Comparison of ENCODE assay signal across 8 mouse cellular contexts in genomic region chr11:33932386-33933111, GRCm38 (mm10). TPM values are rescaled to one million over a fixed set of nuclear protein-coding genes. Genes with fewer than 3 reads are reported as not detected.
DNase-seq lines count a peak whose midpoint lies in the region; ATAC-seq and TF ChIP-seq lines count a peak whose summit lies in the region.

No protein-coding gene starts in this region.

- H3K9me3 ChIP-seq in forebrain, embryonic 11.5 days (ENCODE audit: control insufficient read depth, low read length): no peaks in the 10 kb centered on the region
- H3K9me3 ChIP-seq in forebrain, postnatal 0 days (ENCODE audit: low read length): no peaks in the 10 kb centered on the region
- no peaks in the 10 kb centered on the region for H3K9me3 ChIP-seq in stomach, embryonic 15.5 days

- no peak for DNase-seq in forebrain, embryonic 11.5 days (ENCODE audit: low spot score)
- DNase-seq in forebrain, postnatal 0 days: no peak
- peak; percentile 19 for DNase-seq in right cerebral cortex, adult 18-20 months
- DNase-seq in right cerebral cortex, postnatal 4 days: no peak
- DNase-seq in kidney, postnatal 10 days: peak; percentile 71
- no peak for DNase-seq in cerebellum, adult 9-11 months
- no peak for DNase-seq in embryo, embryonic 10 days (ENCODE audit: low spot score)

- TF ChIP-seq CTCF in forebrain, postnatal 0 days (IDR thresholded peaks at IDR 0.05; ENCODE audit: low read depth): no peak

- no peaks in the 10 kb centered on the region for H3K4me1 ChIP-seq in forebrain, embryonic 11.5 days (replicated peaks; ENCODE audit: control insufficient read depth, insufficient read depth, low read length)
- no peaks in the 10 kb centered on the region for H3K4me1 ChIP-seq in forebrain, postnatal 0 days (ENCODE audit: insufficient read depth)
- H3K4me1 ChIP-seq in stomach, embryonic 15.5 days: peaks cover 12% of the 10 kb centered on the region

- whole genome bisulfite sequencing in forebrain, embryonic 11.5 days: 73% methylated on average over 18 of the region's 18 CpGs
- WGBS in forebrain, postnatal 0 days: 59% methylated on average over 18 of the region's 18 CpGs
- WGBS in stomach, embryonic 15.5 days: 40% methylated on average over 18 of the region's 18 CpGs

- ATAC-seq in forebrain, embryonic 11.5 days (replicated peaks; ENCODE audit: low FRiP score): no peak
- no peak for ATAC-seq in forebrain, postnatal 0 days
- ATAC-seq in stomach, embryonic 15.5 days (ENCODE audit: insufficient read depth, low FRiP score, low read depth): no peak

- no peaks in the 10 kb centered on the region for H3K27me3 ChIP-seq in forebrain, embryonic 11.5 days (ENCODE audit: control insufficient read depth, insufficient read depth, low read length)
- H3K27me3 ChIP-seq in forebrain, postnatal 0 days (ENCODE audit: insufficient read depth, low read length): no peaks in the 10 kb centered on the region
- no peaks in the 10 kb centered on the region; the same call in 1 of the 2 replicates for H3K27me3 ChIP-seq in stomach, embryonic 15.5 days (replicated peaks)

- H3K9ac ChIP-seq in forebrain, embryonic 11.5 days (ENCODE audit: low read length): no peak overlapping the region
- no peak overlapping the region for H3K9ac ChIP-seq in forebrain, postnatal 0 days
- no peak overlapping the region for H3K9ac ChIP-seq in stomach, embryonic 15.5 days

- H3K27ac ChIP-seq in forebrain, embryonic 11.5 days (ENCODE audit: low read depth, low read length): no peak overlapping the region
- no peak overlapping the region for H3K27ac ChIP-seq in forebrain, postnatal 0 days (ENCODE audit: low read depth, low read length)
- H3K27ac ChIP-seq in stomach, embryonic 15.5 days: 0 out of 2 replicates have a peak overlapping the region, but pooled peaks have one; percentile 21

- no peak overlapping the region for H3K4me3 ChIP-seq in forebrain, embryonic 11.5 days (ENCODE audit: low read depth, low read length)
- H3K4me3 ChIP-seq in forebrain, postnatal 0 days (ENCODE audit: low read depth, low read length): no peak overlapping the region
- H3K4me3 ChIP-seq in stomach, embryonic 15.5 days (replicated peaks): no peak overlapping the region

- H3K4me2 ChIP-seq in forebrain, embryonic 11.5 days (ENCODE audit: low read depth, low read length, severe bottlenecking): peak overlapping the region; percentile 21; the same call in 1 of the 2 replicates
- no peak overlapping the region for H3K4me2 ChIP-seq in forebrain, postnatal 0 days (ENCODE audit: low read depth)
- peak overlapping the region; percentile 27 for H3K4me2 ChIP-seq in stomach, embryonic 15.5 days

- H3K36me3 ChIP-seq in forebrain, embryonic 11.5 days (ENCODE audit: control insufficient read depth, insufficient read depth, low read length): no peaks in the 10 kb centered on the region
- H3K36me3 ChIP-seq in forebrain, postnatal 0 days (ENCODE audit: insufficient read depth): no peaks in the 10 kb centered on the region
- H3K36me3 ChIP-seq in stomach, embryonic 15.5 days: no peaks in the 10 kb centered on the region

RNA-seq across cellular contexts. Expression of gene Kcnmb1, which starts 30.3 kb away (rescaled TPM):
- 0.05 TPM in 1 of 2 replicates, not detected in the other for polyA plus RNA-seq in forebrain, embryonic 11.5 days (2014; fragmentation: Nextera tagmentation; extraction: Ambion mirVana)
- 0.10 and 0.15 TPM in 2 replicates for total RNA-seq in forebrain, postnatal 0 days (2014; rRNA removed)
- polyA plus RNA-seq in forebrain, postnatal 0 days (2015; fragmentation: Nextera tagmentation; extraction: Ambion mirVana): 0.10 and 0.13 TPM in 2 replicates
- polyA plus RNA-seq in stomach, embryonic 15.5 days (2015; fragmentation: Nextera tagmentation; extraction: Ambion mirVana): 2.2 and 2.4 TPM in 2 replicates

Comparison
In these comparisons a context has a peak if more than half of its experiments do, and no peak if none do; other contexts are left out.
1. DNase-seq: peak in right cerebral cortex, adult 18-20 months (single experiment) and kidney, postnatal 10 days (single experiment); none in forebrain, embryonic 11.5 days (single experiment), forebrain, postnatal 0 days (single experiment), right cerebral cortex, postnatal 4 days (single experiment), cerebellum, adult 9-11 months (single experiment) and embryo, embryonic 10 days (single experiment).